Mouse (Mus musculus) neural tube, embryonic 13.5 days (tissue): ENCODE data around the gene Slc35a5. TPM values are rescaled to one million over a fixed set of nuclear protein-coding genes. Genes with fewer than 3 reads are reported as not detected.

Experiments used
- polyA plus RNA-seq: library from polyadenylated mRNA; unstranded; fragments of >200 nt; fragmentation: Nextera tagmentation; extraction: Ambion mirVana; gene quantifications from 2 replicates; pipeline ENCODE4 v1.2.1, GENCODE M21; 2015

Gene Slc35a5
- polyA plus RNA-seq, 1 experiment from 2014 or later = 31.1 TPM

Other genes starting within 250 kb of the Slc35a5 start
- gene Cd200r3, start 215.0 kb downstream of the Slc35a5 start, polyA plus RNA-seq = not detected in 2 replicates
- gene Ccdc80, start 65.3 kb downstream of the Slc35a5 start, polyA plus RNA-seq = 22.8 and 23.4 TPM in 2 replicates
- gene Atg3, start 79 bp upstream of the Slc35a5 start, polyA plus RNA-seq = 60.4 and 61.6 TPM in 2 replicates
- gene Btla, start 65.6 kb upstream of the Slc35a5 start, polyA plus RNA-seq = 0.18 TPM in 1 of 2 replicates, not detected in the other